Mouse (Mus musculus): Measurements from ENCODE around the gene Alg1.

Gene Alg1

DNA sequence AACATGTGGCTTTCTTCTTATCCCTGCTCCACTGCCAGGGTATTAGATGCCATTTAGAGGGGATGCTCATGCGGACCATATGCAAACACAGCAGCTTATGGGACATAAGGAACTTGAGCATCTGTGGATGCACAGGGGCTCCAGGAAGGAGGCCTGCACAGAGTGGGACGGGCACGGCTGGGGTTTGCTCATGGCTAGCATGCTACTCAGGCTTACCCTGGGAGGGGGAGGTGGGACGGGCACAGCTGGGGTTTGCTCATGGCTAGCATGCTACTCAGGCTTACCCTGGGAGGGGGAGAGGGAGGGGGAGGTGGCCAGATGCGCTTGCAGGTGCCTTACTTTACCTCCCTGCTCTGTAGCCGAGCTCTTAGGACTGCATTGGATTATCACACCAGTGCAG, 9.5 kb downstream of the Alg1 start:
- DNase-seq, result no peak

DNA sequence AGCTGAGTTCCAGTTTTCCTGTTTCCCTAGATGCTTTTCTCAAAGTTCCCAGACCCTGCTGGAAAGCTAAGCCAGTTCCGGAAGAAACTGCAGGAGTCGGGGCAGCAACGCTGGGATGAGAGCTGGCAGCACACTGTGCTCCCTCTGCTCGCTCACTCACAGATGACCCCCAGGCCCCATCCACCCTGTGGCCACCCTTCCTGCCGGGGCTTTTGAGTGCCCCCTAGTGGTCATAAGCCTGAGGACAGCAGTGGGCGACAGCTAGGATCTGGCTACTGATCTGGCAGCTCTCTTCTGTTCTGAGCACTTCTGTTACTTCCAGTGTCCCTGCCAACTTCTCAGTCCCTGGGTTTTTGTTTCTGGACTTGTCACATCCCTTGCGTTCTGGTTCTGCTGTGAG, 11.0 kb downstream of the Alg1 start:
- peak; percentile 69 to 79 for DNase-seq

DNA sequence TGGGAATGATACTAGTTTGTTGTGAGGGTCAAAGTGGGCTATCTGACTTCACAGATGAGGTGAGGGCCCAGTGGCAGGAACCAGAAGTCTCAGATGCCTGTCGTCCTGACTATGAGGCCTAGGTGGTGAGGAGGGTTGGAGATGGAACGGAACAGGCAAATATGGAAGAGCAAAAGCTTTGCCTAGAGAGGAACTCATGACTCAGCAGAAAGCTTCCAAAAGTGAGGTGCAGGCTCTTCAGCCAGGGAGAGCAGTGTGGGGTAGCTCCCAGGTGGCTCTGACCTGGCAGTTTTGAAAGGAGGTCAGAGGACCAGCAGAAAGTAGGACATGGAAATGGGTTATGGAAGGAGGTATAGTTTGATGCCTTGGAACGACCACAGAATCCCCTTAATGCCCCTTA, 17.5 kb downstream of the Alg1 start:
- DNase-seq, result no peak

DNA sequence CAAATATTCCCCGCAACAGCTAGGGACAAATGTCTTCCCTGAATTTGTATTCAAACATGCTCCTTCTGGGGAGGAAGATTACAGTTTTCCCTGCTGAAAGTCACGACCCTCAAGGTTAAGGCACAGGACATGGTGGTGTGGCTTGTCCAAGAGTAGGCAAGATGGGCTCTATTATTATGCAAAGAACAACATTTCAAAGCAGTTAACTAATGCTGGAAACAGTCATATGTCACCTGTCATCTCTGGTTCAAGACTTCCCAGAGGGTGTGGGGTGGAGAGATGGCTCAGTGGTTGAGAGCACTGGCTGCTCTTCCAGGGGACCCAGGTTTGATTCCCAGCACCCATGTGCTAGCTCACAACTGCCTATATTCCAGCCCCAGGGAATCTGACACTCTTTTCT, 18.8 kb downstream of the Alg1 start:
- DNase-seq, result no peak

DNA sequence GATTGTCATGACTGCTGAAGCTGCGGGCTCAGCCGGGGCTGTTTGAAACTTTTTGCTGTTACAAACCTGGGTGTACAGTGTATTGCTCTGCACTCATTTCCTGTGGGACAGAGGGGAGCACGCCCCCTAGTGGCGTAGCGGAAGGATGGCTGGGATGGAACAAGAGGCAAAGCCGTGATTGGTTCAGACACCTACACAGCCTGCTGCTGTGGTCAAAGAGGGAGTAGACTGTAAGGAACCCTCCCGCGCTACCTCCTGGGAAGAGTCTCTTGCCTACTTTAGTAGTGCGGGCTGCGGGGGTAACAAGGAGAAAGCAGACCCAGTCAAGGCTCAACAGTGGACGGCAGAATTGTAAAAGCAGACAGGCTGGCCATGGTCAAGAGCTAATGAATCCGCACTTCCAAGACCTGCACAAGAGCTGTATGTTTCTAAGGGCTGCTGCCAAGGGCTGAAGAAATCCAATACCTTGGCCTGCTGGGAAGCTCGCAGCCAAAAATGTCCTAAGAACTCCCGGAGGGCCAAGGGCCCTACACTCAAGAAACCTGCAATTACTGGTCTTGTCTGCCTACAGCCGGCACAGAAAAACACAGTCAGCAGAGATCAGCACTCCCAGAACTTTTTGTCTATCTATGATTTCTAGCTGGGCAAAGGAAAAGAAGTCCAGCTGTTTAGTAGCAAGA, 21.1 kb downstream of the Alg1 start:
- DNase-seq, result peak; percentile 88 to 90

DNA sequence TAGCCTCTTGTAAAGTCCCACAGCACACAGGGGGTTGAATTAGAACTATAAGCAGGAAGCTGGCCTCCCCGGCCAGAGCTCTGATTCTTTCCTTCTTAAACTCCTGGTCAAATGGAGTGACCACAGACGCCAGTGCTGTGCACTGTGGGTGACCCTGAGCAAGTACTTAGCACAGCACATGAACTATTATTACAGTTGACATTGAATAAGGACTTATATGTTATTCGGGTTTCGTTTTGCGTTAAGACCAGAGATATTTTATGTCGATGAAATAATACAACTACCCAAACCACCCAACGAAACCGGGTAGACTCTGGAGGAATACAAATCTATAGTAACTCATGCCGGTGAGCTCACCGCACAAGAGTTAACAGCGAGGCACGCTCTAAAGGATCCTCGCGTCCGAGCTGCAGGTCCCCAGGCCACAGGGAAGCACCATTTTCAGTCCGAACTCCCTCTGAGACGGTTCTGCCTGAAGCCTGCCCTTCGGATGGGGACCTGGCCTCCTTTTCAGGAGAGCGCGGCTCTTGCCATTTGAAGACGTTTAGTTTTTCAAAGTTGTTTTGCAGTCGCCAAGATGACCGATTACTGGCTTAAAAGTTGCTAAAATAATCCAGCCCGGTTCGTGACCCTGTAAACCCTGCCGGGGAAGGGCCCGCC, 21.8 kb downstream of the Alg1 start:
- no peak for DNase-seq

DNA sequence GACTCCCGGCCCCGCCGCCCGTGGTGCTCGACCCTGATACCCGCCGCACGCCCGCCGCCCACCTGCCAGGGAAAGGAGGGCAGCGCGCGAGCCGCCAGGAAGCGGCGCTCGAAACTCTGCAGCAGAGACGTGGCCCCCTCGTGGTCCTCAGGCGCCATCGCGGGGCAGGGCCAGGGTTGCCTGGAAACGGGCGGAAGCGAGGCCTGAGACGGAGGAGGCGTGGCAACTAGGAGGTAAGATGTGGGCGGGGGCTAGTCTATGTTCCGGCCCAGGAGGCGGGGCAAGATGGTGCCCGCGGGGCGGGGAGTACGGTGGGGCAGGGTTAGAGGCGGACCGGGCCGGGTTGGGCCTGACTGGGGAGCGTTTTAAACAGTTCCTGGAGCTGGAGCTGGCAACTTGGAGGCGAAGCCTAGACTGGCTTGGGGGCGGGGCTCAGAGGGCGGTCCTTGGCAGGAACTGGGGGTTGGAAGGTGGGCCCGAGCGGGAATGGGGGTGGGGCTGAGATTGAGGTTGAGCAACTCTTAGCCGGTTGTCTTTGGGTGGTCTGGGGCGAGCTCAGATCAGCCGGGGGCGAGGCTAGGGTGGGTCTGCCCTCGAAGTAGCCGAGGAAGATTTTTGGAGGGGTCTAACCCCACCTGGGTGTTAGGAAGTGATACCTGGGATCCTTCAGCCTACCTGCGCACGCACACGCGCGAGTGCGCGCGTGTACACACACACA, 22.5 kb downstream of the Alg1 start, which contains the start of gene Eef2kmt:
TSS of gene Eef2kmt (minus strand) at position 205 of the 718 bp plus-strand sequence.
- DNase-seq, result peak; percentile 99

DNA sequence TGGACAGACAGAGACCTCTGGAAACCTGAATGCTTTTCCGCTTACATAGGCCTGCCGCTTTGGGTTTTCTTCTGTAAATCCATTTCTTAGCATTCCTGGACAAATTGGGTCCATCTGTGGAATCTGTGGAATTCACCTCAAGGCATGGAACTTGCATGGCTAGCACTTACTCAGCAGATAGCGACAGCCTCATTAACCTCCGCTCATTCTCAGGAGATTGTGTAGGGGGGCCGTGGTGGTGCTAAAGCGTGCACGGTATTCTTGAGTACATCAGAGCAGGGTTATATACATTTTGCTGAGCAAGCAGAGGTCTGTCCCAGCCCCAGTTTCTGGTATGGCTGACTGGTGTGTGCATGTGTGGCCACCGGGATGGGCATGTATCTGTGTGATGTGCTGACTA, 29.7 kb downstream of the Alg1 start:
- DNase-seq, result no peak

DNA sequence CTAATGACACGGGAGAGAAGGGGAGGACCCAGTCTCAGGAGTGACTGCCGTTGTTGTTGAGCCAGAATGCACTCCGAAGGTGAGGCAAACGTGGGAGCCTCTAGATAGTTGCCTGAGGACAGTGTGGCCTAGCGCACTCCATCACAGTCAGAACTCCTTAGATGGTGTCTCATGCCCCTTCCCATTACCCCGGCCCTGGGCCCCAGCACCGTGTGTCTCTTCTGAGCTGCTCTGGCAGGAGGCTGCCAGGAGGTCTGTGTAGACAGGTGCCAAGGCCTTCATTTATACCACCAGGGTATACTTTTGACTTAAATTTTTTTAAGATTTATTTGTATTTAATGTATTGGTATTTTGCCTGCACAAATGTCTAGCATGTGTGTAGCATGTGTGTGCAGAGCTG, 30.5 kb downstream of the Alg1 start:
- DNase-seq, result no peak

DNA sequence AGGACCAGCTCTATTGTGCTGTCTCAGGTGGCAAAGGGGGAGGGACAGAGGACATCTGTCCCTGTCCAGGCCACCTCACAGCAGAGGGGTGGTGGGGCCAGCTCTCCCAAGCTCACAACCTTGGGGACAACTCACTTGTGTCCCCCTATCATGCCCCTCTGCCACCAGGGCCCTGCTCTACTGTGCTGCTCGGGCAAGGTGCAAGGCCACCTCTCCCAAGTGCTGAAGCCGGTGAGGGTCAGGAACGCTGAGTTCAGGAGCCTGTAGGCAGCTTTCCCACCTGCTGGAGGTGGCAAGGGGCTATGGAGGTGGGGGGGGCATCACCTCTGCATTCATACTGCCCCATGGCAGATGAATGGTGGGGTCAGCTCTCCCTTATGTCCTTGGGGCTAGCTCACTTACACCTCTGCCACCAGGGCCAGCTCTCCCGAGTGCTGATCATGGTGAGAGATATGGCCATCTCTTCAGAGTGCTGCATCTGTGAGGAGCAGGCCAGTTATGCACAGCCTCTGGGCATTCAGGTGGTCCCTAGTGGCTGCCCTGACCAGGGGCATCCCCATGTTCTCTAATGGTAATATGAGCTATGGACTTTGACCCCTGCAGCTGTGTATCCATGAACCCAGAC, 38.1 kb downstream of the Alg1 start:
- no peak for DNase-seq

DNA sequence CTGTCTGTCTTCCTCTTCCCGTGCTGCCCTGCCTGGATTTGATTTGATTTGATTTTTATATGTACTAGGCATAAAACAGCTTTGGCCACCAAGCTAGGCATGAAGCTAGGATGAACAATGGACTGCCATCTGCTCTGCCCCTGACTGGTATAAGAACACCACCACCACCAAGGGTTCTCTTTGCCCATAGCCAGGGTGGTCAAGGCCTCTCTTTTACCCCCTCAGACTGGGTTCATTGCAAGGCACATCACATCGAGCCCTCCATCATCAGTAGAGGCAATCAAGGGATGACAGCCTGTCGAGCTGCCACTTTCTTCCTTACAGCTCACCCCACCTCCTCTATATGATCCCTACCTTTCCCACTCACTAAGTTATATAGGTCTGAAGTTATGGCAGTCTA, 39.0 kb downstream of the Alg1 start:
- no peak for DNase-seq

DNA sequence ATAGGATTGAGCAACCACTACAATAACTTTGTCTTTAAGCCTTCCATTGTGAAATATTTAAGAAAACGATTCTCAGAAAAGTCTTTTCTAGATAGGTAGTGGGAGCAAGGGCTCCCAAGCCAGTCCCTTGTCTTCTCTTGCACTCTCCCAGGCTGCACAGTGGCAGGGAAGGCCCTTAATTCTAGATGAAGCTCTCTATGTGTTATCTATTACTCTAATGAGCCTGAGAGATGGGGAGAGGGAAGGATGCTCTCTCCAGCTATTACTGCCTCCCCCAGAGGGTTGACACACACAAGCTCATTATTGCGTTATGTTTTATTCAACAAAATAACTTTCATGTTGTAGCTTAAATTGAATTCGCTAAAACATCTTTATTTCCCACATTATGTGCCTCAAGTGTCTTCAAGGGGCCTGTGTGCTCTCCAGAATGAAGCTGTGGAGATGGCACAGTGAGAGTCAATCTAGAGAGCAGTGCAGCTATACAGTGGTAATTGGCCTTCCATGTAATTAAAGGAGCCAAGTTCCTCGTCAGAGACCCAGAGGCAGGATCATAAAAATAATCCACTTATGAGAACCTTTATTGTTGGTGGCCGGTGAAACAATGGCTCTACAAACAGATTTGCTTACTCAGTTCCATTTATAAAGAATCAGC, 46.3 kb downstream of the Alg1 start:
- DNase-seq, result no peak

DNA sequence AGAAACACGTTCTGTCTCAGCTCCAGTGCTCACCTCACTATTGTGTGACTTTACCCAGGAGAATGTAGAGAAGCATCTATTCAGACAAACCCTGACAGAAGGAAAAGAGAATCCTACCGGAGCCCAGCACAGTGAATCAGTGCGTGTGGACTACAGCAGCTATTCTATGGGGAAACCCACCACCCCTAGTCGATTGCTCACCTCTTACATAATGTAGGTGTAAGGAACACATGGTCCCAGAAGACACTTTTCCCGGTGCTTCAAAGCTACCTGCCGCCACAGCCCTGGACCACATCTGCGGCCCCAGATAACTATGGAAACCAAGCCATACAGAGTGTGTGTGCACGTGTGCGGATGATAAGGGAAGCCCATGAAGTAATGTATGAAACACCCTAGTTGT, 49.3 kb downstream of the Alg1 start:
- no peak for DNase-seq

DNA sequence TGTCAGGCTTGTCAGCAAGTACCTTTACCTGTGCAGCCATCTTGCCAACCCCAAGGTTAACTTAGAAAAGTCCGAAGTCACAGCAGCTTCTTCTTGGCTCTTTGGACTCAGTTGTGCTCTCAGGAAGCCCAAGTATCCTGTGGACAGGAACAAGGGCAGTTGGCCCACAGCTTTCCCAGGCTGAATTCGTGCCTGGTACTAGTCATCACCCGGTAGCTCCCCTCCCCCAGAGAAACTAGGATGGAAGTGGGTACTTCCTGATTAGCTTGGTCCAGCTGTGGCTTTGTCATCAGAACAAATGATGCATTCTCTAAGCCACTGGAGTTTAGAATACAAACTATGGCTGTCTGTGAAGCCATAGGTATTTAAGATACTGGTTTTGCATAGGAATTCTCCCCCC, 52.0 kb downstream of the Alg1 start:
- DNase-seq, result no peak
